Mouse (Mus musculus) lung, postnatal 4 days (tissue): ENCODE results near the gene Spty2d1.
"Not testable (repeated sequence)": the region's sequence is repeated elsewhere in the genome, so short reads cannot be mapped to it uniquely, and the experiment has no call there.

ENCODE experiments used
- DNase-seq, 2 experiments: peaks; one replicate each; pipeline ENCODE4 v3.0.0; 2021

Spty2d1 gene

DNA sequence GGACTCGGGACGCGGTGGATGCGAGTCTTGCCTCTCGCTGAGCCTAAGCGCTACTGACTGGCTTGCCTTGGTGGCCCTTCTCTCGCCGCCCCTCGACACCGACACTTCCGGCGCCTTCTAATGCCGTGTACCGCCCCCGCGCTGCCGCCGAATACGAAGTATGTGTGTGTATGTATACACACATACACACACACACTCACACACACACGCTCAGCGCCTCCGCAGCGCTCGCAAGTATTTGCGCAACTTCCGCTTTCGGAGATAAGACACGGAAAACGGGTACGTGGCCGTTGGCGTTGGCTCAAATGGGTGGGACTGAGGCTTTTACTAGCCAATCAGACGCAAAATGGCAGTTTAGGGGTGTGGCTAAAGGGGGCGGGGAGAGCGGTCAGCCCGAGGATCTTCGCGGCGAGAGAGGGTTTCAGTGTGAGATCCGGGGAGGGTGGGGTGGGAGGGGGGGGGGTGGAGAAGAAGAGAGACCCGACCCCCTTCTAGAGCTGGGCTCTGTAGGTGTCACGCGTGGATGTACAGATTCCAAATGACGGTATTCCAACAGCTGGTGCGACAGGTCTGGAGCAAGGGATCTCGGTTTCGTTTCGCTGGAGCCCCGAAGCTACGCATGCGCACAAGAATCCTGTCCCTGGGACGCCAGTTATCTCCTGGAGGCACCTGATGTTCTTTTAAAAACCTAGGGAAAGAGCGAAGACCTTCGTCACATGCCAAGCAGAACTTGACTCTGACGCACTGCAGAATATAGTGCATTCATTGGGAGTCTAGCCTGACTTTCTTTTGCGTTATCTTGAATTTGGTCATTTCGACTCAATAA, at the start of gene Spty2d1:
Gene Spty2d1, minus strand, starts transcription at position 244 of the 826 bp plus-strand sequence.
- peak; percentile 99 for DNase-seq

DNA sequence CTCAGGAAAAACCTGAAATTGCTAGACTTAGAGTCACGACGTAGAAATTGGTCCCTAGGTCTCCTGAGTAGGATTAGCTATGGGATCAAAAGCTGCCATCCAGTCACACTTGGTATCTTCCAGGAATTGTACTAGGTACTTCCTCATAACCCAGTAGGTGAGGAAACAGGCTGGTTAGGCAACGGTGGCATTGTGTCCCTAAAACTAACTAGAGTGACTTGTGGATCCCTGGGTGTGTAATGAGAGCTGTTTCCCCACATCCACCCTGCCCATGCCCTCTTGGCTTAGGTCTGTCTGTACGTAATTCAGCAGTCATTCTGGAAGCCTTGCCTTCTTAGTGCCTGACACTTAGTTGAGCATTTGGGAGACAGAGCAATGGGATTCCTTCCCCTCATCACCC, 48.1 kb upstream of the Spty2d1 start:
- DNase-seq: peak in 1 of 2 experiments; percentile 32

DNA sequence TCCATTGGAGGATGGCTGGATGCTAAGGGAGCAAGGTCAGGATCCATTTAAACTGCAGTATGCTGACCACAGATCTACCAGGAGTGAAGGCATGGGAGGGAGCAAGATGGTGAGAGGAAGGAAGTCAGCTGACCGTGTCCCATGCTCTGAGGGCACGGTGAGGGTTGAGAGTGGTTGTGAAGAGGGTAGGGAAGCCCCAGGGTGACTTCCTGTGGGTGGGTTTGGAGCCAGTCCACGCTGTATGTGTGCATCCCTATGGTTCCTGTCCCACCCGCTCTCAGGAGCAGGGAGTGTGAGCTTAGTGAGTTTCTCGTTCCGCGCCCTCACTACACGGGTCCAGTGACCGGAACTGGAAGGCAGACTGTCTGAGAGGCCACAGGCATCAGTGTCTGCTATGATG, 47.5 kb upstream of the Spty2d1 start:
- peak; percentile 45 to 54 for DNase-seq

DNA sequence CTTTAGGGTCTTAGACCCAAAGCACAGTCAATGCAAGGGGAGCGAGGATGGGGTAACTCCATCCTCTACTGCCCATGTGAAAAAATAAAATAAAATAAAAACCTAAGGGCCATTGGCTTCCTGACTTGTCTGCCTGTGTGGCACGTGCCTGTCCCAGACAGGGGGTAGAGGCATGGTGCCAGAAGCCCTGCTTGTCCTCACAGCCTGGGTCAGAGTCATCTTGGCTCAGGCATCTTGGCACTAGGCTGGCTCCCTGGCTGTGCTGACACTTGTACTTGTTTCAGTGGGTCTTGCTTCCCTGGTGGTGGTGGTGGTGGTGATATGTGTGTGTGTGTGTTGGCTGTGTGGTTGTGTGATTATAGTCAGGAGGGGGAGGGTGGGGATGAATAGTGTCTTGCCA, 46.5 kb upstream of the Spty2d1 start:
- DNase-seq: peak in 1 of 2 experiments; percentile 56

DNA sequence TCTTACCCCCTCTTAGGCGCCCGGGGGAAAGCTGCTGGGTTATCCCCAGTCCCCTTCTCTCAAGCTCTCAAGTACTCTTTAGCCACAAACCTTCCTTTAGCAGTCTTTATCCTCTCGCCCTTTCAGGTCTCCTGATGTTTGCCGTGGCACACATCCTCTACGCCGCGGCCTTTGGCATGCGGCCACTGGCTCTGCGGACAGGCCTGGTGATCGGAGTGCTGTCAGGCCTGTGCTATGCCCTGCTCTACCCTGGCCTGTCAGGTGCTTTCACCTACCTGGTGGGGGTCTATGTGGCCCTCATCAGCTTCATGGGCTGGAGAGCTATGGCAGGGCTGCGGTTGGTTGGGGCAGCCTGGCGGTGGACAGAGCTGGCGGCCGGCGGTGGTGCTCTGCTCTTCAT, 45.1 kb upstream of the Spty2d1 start:
- no peak for DNase-seq

DNA sequence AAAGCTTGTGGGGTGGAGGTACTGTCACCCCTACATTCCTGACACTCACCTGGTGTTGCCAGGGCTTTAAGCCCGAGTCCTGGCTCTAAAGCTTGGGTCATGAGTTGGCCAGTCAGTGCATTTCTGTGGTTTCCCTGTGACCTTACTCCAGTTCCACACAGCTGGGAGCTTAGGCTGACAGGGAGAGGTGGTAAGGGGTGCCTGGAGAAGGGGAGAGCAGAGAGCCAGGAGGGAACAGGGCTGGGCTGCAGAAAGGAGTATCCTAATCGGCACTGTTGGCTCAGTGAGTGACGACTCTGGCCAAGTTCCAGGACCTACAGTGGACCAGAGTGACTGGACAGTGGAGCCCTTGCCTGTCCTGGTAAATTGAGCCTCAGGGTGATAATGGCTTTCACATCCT, 44.1 kb upstream of the Spty2d1 start:
- peak; percentile 53 to 78 for DNase-seq

DNA sequence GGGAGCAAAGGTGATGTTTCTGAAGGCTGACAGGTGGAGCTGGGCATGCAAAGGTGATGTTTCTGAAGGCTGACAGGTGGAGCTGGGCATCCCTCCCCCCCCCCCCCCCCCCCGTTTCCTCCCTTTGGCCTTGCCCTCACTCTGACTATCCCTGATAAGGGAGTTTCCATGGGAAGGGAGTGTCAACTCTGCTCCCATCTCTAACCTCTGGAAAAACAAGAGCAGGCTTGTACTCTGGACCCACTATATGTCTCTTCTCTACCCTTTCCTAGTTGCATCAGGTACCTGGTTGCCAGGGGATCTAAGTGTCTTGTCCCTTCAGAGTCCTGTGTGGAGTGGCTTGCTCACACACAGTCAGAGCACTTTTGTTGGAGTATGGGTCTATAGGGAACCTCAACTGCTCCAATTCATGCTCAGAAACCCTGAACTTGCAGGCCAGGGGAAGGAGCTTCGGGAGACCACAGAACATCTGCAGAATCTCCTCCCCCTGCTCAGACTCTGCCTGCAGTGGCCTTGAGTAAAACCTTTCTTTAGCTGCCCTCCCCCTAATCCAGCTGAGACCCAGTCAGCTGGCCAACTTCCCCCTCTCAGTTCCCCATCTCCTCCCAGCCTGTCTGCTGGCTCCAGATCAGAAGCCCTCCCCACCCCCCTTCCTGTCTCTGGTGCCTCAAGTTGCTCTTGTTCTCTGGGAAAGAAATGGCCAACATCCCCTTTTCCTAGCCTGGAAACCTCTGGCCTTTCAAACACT, 43.4 kb upstream of the Spty2d1 start:
- DNase-seq: peak; percentile 85 to 90

DNA sequence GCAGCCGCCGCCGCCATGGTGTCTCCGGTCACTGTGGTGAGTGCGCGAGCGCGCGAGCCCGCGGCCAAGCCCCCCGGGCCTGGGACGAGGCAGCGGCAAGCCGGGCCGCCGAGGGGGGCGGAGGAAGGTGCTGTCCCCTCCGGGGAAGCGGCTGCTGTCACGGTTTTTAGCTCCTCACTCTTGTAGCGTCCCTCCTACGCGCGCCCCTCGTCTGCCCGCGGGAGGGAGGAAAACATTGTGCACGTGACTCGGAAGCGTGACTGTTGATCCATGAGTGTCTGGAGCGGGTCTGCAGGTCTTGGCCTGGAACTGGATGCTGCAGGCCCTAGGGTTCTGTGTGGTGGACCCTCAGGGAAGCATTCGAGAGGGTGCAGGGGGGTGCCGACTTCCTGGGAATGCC, 42.6 kb upstream of the Spty2d1 start:
- no peak for DNase-seq

DNA sequence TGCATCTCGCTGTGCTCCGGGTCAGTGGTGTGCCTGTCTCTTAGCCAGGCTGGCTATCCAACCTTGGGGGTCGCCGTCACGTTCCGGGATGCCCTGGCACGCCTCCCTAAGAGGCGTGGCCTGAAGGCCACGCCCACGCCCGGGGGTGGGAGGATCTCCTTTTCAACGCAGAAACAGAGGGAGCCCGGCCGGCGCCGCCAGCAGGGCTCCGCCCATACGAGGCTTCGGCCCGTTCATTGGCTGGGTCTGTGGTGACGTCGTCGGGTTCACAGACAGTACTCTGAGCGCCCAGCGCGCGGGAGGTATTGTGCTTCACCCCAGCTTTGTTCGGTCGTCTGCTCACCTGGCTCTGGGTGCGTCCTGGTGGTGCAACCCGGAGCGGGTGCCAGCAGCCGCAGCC, 42.2 kb upstream of the Spty2d1 start, which contains the start of gene Tmem86a:
Gene Tmem86a, plus strand, starts transcription at position 236 of the 400 bp plus-strand sequence.
- DNase-seq: peak; percentile 97

DNA sequence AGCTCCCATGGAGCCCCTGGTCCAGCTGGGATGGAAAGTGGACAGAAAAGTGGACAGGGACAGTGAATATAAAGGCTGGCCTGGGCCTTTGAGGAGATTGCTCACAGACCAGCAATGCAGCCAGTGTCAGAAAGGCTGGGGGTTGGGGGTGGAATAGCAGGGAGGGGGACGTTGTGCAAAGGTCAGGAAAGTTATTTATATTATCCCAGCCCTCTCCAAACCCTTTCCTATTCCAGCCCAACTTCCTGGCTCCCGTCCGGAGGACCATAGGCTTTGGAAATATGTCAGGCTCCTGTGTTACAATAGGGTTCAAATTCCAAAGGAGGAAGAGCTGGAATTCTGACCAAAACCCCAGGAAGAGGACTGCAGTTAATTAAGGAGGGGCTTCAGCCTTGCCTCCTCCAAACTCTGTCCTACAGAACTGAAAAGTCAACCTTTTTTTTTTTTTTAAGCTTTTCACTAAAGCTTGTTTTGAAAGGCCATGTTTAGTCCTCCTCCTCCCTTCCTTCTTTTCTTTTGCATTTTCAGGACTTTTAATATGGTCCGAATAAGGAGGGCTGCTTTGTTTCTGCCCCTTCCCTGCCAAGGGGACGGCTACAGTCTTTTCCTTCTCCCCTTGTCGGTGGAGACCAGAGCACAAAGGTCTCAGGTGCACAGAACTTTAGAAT, 34.7 kb upstream of the Spty2d1 start:
- peak; percentile 44 to 73 for DNase-seq

DNA sequence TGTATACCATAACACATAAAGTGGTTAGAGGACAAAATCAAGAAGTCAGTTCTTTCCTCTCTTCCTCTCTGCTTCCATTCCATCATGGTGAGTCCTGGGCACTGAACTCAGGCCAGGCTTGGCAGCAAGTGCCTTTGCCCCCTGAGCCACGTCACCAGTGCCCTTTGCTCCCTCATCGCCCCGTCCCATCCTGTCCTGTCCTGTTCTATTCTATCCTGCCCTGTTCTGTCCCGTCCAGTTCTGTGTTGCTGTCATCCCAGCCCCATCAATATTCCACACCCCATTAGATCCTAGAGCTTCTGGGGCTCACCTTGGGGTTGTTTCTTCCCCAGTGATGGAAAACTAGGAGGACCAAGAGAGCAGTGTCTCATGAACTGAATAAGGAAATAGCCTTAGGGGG, 33.9 kb upstream of the Spty2d1 start:
- DNase-seq: no peak

DNA sequence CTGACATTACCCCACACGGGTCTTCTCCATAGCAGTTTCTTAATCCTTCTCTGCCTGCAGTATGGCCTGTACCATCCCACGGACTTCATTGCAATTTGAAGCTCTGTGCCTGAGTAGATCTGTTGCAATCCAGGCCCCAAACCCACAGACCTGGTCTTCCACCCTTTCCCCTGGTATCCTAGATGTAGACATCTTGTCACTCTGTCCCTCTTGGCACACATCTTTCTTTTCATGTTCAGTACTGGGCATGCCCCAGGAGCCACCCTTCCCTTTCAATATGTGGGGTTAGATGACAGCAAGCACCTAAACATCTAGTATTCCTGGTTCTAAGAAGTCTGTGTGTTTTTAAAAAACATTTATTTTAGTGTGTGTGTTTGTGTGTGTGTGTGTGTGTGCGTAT, 33.5 kb upstream of the Spty2d1 start:
- DNase-seq: no peak

DNA sequence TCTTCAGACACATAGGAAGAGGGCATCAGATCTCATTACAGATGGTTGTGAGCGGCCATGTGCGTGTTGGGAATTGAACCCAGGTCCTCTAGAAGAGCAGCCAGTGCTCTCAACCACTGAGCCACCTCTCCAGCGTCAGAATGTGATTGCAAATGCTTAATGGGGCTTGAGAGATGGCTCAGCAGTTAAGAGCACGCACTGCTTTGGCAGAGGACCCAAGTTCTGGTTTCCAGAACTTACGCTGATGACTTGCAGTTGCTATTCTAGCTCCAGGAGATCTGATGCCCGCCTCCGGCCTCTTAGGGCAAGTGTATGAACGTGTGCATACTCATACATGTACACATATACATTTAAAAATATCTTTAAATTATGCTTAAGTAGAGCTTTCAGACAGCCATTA, 27.2 kb upstream of the Spty2d1 start:
- no peak for DNase-seq

DNA sequence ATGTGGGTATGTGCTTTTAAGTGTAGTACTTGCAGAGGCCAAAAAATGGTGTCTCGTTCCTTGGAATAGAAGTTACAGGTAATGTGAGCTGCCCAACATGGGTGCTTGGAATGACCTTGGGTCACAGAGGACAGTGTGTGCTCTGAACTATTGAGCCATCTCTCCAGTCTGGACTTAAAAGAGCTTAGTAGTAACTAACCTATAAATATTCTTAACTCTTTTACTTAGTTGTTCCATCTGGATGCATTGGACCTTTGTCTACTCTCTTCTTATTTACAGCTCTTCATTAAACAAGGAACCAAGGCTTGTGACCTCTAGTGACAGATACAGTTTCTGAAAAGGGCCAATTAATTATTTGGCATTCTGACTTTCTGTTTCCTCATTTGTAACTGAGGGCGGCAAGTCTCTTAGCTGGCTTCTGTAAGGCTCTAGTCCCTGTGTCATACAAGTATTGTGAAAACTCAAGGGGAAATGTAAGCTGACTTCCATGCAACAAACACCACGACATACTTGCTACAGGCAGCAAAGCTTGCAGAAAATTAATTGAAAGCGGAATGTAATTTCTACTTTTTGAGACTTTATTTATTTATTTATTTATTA, 26.7 kb upstream of the Spty2d1 start:
- no peak for DNase-seq

DNA sequence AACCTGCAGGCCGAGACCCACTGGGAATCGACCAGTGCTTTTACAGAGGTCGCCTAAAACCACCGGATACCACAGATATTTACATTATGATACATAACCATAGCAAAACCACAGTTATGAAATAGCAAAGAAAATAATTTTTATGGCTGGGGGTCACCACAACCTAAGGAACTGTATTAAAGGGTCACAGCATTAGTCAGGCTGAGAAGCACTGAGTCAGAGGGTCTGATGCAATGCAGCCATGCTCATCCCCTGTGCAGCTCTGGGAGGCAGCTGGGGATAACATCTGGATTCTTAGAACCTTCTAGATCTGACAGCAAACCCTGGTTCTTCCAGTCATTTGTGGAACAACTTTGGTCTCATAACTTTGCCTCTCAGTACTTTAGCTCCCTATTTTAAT, 23.2 kb upstream of the Spty2d1 start:
- no peak for DNase-seq

DNA sequence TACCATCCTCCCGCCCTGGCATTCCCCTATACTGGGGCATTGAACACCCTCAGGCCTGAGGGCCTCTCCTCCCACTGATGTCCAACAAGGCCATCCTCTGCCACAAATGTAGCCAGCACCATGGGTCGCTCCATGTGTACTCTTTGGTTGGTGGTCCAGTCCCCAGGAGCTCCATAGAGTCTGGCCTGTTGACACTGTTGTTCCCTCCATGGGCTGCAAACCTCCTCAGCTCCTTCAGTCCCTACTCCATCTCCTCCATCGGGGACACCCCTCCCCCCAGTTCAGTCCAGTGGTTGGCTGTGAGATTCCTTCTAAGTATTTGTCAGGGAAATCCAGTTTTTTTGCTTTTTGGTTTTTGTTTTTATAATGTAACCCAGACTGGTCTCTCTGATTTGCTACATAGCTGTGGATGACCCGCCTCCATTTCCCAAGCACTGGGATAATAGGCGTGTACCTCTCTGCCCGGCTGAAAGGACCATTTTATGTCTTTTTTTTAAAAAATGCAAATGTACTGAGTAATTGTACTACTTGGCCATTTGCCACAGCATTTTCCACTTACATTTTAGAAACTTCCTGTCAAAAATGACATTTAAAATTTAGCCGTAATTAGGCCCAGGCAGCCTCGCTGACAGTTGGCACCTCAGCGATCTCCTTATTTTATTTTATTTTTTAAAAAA, 22.4 kb upstream of the Spty2d1 start:
- no peak for DNase-seq

DNA sequence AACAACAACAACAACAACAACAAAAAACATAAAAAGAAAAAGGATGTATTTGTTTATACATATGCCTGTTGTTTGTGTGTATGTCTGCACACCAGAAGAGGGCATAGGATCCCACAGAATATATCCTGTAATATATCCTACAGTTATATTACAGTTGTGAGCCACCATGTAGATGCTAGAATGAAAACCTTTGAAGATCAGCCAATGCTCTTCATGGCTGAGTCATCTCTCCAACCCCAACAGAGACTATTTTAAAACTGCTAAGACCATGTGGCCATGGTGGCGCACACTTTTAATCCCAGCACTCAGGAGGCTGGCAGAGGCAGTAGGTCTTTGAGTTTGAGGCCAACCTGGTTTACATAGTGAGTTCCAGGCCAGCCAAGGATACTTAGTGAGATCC, 19.3 kb upstream of the Spty2d1 start:
- no peak for DNase-seq

DNA sequence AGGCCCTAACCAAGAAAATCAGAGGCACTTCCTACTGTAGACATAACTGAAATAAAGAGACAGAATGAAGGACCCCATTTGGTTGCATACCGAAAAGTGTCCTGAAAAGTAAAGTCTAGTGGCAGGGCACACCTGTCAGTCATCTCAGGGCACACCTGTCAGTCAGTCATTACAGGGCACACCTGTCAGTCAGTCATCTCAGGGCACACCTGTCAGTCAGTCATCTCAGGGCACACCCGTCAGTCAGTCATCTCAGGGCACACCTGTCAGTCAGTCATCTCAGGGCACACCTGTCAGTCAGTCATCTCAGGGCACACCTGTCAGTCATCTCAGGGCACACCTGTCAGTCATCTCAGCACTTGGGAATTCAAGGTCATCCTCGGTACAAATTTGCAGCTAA, 18.7 kb upstream of the Spty2d1 start:
- not testable (repeated sequence) for DNase-seq

DNA sequence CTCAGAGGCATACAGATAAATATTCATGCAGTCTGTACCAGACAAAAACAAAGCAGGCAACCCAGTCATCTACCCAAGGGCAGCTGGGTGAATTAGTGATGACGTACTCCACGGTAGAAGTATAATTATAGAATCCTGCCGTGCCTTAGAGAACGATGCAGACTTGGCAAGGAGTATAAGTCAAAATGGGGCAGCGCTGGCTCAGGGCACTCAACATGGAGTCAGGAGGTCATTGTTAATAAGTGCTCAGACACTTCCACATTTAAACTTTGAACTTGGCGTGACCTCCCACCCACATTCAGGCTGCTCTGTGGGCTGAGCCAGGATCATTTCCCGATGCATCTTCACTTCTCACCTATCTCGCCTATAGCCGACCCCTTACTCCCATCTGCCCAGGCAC, 17.2 kb upstream of the Spty2d1 start:
- no peak for DNase-seq

DNA sequence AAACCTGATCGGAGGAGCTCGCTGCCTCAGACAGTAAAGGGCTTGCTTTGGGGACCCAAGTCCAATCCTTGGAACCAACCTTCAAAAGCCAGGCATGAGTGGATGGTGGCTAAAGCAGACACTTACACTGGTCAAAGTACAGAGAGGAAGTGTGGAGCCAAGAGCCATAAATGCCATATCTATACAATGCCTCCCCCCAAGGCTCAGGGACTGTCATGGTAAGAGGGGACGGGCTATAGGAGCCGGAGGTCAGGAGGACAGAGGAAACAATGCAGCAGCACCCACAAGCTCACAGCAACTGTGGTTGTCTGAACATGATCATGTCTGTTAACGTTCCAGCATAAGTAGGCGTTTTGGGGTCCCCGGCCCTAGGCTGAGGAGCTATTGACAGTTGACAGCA, 16.2 kb upstream of the Spty2d1 start:
- DNase-seq: no peak

DNA sequence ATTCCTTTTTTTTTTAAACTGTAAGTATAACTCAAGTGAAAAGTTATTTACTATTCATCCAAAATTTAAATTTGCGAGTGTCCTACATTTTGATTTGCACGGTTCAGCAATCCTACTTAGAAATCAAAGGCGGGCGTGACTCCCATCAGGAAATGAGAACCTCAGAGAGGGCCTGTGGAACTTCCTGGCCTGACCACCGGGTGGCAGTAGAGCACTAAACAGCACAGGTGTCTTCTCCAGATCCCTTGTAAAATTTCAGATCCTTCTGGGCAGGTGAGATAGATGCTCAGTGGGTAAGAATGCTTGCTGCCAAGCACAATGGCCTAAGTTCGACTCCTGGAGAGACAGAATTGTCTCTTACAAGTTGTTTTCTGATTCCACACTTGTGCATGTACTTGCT, 15.3 kb upstream of the Spty2d1 start:
- DNase-seq: peak; percentile 78 to 88

DNA sequence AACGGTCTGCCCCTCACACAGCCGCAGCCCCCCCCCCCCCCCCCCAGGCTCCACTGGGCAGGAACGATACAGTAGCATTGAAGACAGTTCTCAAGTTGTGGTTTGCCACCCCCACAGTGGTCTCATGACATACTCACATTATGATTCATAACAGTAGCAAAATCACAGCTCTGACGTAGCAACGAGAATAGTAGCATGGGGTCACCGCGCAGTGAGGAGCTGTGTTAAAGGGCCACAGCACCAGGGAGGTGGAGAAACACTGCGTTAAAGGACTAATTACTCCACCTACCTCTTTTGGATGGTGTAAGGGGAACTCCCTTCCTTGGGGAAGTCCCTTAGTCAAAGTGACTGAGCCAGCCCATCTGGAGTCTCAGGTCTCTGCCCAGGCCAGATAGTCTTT, 14.3 kb upstream of the Spty2d1 start:
- DNase-seq: peak in 1 of 2 experiments; percentile 16

DNA sequence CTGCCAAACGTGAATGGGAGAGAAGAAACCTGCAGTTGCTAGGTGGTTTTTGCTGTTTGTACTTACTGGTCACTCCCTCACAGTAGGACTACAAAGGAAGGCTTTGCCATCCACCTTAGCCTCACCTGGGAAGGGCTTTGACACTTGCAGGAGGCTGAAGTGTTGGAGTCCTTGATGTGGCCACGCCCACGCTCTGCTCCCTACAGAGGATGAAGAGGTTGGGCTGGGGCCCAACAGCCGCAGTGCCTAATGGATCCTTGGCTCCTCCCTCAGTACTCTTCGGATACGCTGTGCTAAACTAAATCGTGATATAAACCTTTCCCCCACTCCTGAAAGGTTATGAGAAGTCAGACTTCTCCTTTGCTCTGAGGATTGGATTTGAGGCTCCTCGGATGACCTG, 12.7 kb upstream of the Spty2d1 start:
- DNase-seq: no peak
